Mouse (Mus musculus): ENCODE results near the gene Tmod1.

DNA sequence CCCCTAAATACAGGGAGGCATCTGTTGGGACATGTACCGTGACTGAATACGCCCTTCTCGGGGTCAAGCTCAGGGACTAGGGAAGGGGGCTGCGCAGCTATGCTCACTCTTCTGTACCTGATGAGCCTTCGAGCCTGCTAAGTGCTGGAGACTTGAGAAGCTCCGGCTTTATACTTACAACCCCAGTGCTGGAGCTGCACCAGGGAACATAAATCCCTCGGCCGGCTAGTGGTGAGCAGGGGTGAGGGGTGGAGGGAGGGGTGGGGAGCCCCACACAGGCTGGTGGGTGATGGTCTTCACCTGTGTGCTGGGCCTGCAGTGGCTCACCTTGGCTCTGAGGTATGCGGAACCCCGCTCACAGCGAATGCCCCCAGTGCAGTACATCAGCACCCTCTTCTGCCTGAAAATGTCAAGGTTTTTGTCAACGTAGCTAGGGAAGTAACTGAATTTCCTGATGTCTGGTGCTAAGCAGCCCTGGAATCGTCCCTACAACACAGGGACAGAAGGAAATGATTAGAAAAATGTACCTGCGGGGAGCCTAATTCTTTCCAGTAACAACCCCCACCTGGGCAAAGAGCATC, 80.9 kb downstream of the Tmod1 start:
- TF ChIP-seq CEBPB (IDR thresholded peaks at IDR 0.05; ENCODE audit: insufficient read depth, poor library complexity, severe bottlenecking) (no peak), POLR2A (IDR thresholded peaks at IDR 0.05; ENCODE audit: insufficient read length, low read depth) (no peak), USF1 (IDR thresholded peaks at IDR 0.05; ENCODE audit: low read depth) (no peak), TCF3 (IDR thresholded peaks at IDR 0.05; ENCODE audit: insufficient read length, low read depth) (no peak), POLR2AphosphoS2 (IDR thresholded peaks at IDR 0.05; ENCODE audit: insufficient read length, low read depth) (no peak), MYOG (IDR thresholded peaks at IDR 0.05; ENCODE audit: control insufficient read depth in 1 of 3, insufficient read depth in 1 of 3, insufficient read length in 2 of 3, low read depth in 2 of 3) (no peak), REST (IDR thresholded peaks at IDR 0.05; ENCODE audit: insufficient read depth, insufficient read length) (no peak)

All from myocyte (in vitro differentiated cells).